Mouse (Mus musculus) ES-Bruce4 (cell line): ENCODE data around the gene Pramel5. TPM values are rescaled to one million over a fixed set of nuclear protein-coding genes. Genes with fewer than 3 reads are reported as not detected.
"Not testable (repeated sequence)": the region's sequence is repeated elsewhere in the genome, so short reads cannot be mapped to it uniquely, and the experiment has no call there.

ENCODE experiments used
- H3K27ac ChIP-seq: 2 replicates; pipeline ENCODE4 v1.5.1; 2012; ENCODE audit warnings: low read length, inconsistent platforms; ENCODE audit not compliant: insufficient read depth
- H3K27me3 ChIP-seq: 2 replicates; pipeline ENCODE4 v1.6.1; 2012; ENCODE audit warnings: mild to moderate bottlenecking, low read length, inconsistent platforms; ENCODE audit not compliant: control insufficient read depth, poor library complexity, insufficient read depth, severe bottlenecking
- H3K36me3 ChIP-seq: 2 replicates; pipeline ENCODE4 v1.6.1; 2012; ENCODE audit warnings: inconsistent platforms, mild to moderate bottlenecking, low read length, moderate library complexity; ENCODE audit not compliant: control insufficient read depth, poor library complexity, insufficient read depth, severe bottlenecking
- H3K4me1 ChIP-seq: one replicate; pipeline ENCODE4 v1.8.1; 2011; ENCODE audit warnings: low read length; ENCODE audit not compliant: control insufficient read depth, insufficient read depth
- H3K4me3 ChIP-seq: 2 replicates; pipeline ENCODE4 v1.5.1; 2011; ENCODE audit warnings: low read depth, mild to moderate bottlenecking, low read length
- H3K9ac ChIP-seq: 2 replicates; pipeline ENCODE4 v1.6.1; 2012; ENCODE audit warnings: low read depth, mild to moderate bottlenecking, inconsistent platforms; ENCODE audit not compliant: poor library complexity, severe bottlenecking
- H3K9me3 ChIP-seq: replicated peaks from 2 replicates; pipeline ENCODE4 v1.6.1; 2012; ENCODE audit warnings: mild to moderate bottlenecking, low read length, inconsistent platforms; ENCODE audit not compliant: control insufficient read depth, poor library complexity, insufficient read depth, severe bottlenecking
- polyA plus RNA-seq: library from polyadenylated mRNA; stranded (reverse); fragments of >200 nt; gene quantifications from 2 replicates; pipeline ENCODE4 v1.2.4, GENCODE M21; 2011; ENCODE audit warnings: low read depth; ENCODE audit not compliant: missing spikeins, insufficient read depth, insufficient read length

Gene Pramel5
- not detected in 2 replicates for polyA plus RNA-seq

- H3K9me3 ChIP-seq, H3K27ac ChIP-seq, H3K9ac ChIP-seq, H3K4me1 ChIP-seq, H3K4me3 ChIP-seq, H3K27me3 ChIP-seq, H3K36me3 ChIP-seq: not testable (repeated sequence)
Observed at GRCm38 (mm10) chr4:144280388-144280787, at the start of gene Pramel5. Pramel5 (minus strand) TSS chr4:144280488.

DNA sequence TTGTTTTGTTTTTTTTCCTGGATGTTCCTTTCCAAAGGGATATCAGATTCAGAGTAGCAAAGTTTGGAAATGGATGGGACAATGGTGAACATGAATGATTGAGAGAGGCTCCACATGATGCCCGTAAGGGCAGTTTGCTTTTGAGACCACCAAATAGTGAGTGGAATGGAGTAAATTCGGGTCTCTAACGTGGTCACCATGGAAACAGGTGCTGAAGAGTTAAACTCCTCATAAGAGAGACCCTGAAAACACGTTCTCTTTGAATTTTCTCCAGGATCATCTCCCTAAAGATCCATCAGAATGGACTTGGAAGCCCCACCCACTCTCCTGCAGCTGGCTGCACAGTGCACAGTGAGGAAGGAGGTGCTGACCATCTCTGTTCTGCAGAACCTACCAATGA lies 49.7 kb upstream of the Pramel5 start, which contains the start of gene Gm13128:
Gm13128 (plus strand) TSS at position 301 of the 400 bp plus-strand sequence.
- not testable (repeated sequence) for H3K9ac ChIP-seq, H3K9me3 ChIP-seq, H3K4me1 ChIP-seq, H3K36me3 ChIP-seq, H3K27me3 ChIP-seq, H3K4me3 ChIP-seq, H3K27ac ChIP-seq

DNA sequence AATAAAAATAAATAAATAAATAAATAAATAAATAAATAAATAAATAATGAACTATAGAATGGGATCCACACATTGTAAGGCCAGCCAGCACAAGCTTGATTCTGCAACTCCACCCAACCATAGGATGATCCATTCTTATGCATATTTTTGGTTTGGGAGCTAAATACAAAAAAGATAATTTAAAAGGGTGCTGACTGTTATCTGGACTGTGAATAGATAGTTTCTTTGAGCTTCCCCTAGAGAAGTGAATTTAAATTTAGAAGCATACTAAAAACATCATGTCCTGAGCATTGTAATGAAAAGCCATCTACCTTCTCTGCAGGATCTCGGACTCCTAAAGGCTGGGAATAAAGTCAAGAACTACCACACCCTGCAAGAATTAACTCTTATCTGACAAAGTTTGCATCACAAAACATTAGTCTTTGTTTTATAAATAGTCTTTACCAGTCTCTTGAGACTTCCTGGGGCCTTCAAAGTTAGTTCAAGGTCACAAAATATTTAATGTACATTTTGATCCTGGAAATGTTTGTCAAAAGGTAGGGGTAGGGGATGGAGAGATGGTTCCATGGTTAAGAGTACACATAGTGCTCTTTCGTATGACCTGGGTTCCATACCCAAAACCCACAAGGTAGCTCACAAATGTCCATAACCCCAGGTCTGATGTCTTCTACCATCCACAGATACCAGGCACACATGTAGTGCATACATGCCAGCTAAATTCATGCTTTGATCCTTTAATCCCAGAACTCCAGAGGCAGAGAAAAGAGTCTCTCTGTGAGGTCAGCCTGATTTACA lies 32.6 kb upstream of the Pramel5 start:
- peak overlapping the region; percentile 44; the same call in 1 of the 2 replicates for H3K27ac ChIP-seq
- not testable (repeated sequence) for H3K36me3 ChIP-seq, H3K4me1 ChIP-seq, H3K27me3 ChIP-seq, H3K4me3 ChIP-seq, H3K9me3 ChIP-seq, H3K9ac ChIP-seq

DNA sequence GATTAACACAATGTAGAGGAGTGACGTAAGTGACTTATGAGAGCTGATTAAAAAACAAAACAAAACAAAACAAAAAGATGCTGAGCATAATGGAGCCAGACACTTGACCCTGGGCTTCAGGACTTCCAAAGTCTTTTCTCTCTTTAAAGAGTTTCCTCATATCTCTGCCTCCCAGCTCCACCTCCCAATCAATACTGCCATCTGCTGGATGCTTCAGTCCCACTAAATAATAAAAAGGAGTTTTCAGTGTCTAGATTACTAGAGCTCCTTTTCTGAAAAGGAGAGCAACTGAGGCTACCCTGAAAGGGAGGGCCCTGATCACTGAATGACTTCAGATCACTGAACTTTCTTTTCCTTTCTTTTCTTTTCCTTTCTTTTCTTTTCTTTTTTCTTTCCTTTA lies 19.1 kb upstream of the Pramel5 start:
- H3K4me1 ChIP-seq, H3K9ac ChIP-seq, H3K36me3 ChIP-seq, H3K27ac ChIP-seq, H3K27me3 ChIP-seq, H3K4me3 ChIP-seq, H3K9me3 ChIP-seq: not testable (repeated sequence)

- H3K4me1 ChIP-seq, H3K4me3 ChIP-seq, H3K9ac ChIP-seq, H3K27ac ChIP-seq, H3K9me3 ChIP-seq, H3K36me3 ChIP-seq, H3K27me3 ChIP-seq: not testable (repeated sequence)
Observed at GRCm38 (mm10) chr4:144254768-144255167, 25.5 kb downstream of the Pramel5 start.

Other genes with a start within 250 kb of the Pramel5 start
- not detected in 2 replicates for gene Pramel4, start 221.4 kb downstream of the Pramel5 start, polyA plus RNA-seq
- gene Gm13102, start 174.0 kb downstream of the Pramel5 start, polyA plus RNA-seq, result not detected in 2 replicates
- gene Oog3, start 117.8 kb downstream of the Pramel5 start, polyA plus RNA-seq, result not detected in 2 replicates
- gene Oog2, start 89.8 kb downstream of the Pramel5 start, polyA plus RNA-seq, result not detected in 2 replicates
- gene C87977, start 67.2 kb downstream of the Pramel5 start, polyA plus RNA-seq, result not detected in 2 replicates
- gene Gm13128, start 49.8 kb upstream of the Pramel5 start, polyA plus RNA-seq, result not detected in 2 replicates
- not detected in 2 replicates for gene Gm13119, start 77.5 kb upstream of the Pramel5 start, polyA plus RNA-seq
- gene Pramef20, start 97.4 kb upstream of the Pramel5 start, polyA plus RNA-seq, result not detected in 2 replicates
- gene Pramef12, start 128.0 kb upstream of the Pramel5 start, polyA plus RNA-seq, result 33.3 and 36.0 TPM in 2 replicates
- gene 1700012P22Rik, start 158.3 kb upstream of the Pramel5 start, polyA plus RNA-seq, result not detected in 2 replicates
- gene Gm9944, start 172.8 kb upstream of the Pramel5 start, polyA plus RNA-seq, result not detected in 2 replicates
- not detected in 2 replicates for gene Aadacl3, start 183.3 kb upstream of the Pramel5 start, polyA plus RNA-seq
- not detected in 2 replicates for gene 9430007A20Rik, start 239.3 kb upstream of the Pramel5 start, polyA plus RNA-seq